Mouse (Mus musculus): ENCODE data around the gene Krtap19-4. TPM values are rescaled to one million over a fixed set of nuclear protein-coding genes. Genes with fewer than 3 reads are reported as not detected.

Krtap19-4 gene
- not detected for polyA plus RNA-seq (2017; shearing (Covaris generic))

DNA sequence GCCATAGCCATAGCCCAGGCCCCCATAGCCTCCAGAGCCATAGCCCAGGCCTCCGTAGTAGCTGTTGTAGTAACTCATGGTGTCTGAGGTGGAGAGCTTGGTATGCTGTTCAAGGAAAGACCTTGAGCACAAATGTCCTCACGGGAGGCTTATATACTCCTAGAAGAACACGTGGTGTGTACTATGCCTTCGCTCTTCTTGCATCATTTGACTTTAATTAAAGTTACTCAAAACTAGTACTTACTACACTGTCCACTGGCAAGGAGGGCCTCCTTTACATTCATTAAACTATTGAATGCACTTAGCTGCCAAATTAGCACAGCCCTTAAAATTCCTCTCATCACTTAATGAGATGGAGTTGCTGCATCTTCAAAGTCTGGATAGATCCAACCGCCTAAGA, at the start of gene Krtap19-4:
Krtap19-4 (minus strand) TSS at position 101 of the 400 bp plus-strand sequence.

DNA sequence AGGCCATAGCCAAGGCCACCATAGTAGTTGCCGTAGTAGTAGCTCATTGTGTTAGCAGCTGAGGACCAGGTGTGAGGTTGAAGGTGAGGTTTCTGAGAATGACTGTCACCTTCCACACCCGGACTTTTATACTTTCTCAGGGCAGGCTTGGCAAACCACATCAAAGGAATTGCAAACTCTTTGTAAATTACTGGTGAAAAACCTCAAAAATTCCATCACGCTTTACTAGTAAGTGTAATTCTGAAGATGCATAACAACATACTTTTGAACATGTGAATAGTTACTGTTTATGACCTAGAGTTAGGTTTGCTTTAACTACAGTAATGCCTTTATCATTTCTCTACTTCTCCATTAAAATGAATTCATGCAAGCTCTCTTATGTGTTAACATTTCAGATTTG, 47.3 kb upstream of the Krtap19-4 start, which contains the start of gene Krtap19-9b:
Krtap19-9b (minus strand) TSS at position 101 of the 400 bp plus-strand sequence.

DNA sequence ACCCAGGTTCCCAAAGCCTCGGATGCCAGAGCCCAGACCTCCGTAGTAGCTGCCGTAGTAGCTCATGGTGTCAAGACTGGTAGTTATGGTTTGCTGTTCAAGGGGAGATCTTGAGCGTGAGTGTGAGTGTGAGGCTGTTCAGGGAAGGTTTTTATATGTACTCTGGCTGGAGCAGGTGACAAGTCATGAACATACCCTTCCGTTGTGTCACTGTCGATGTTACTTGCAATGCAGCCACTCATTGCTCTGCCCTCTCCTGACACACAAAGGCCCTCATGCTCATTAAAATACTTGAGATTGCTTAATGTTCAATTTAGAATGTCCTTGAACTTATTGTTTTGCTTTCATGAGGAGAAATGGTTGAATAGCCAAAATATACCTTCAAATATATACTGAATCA, 11.5 kb upstream of the Krtap19-4 start, which contains the start of gene Krtap19-5:
Krtap19-5 (minus strand) TSS at position 101 of the 400 bp plus-strand sequence.

GRCm38 (mm10) chr16:88877938-88878337, 7.0 kb downstream of the Krtap19-4 start, which contains the start of gene Krtap19-3:
Gene Krtap19-3, minus strand, starts transcription at chr16:88878038.

GRCm38 (mm10) chr16:88874169-88874568, 10.7 kb downstream of the Krtap19-4 start, which contains the start of gene Krtap19-2:
Gene Krtap19-2, minus strand, starts transcription at chr16:88874269.

DNA sequence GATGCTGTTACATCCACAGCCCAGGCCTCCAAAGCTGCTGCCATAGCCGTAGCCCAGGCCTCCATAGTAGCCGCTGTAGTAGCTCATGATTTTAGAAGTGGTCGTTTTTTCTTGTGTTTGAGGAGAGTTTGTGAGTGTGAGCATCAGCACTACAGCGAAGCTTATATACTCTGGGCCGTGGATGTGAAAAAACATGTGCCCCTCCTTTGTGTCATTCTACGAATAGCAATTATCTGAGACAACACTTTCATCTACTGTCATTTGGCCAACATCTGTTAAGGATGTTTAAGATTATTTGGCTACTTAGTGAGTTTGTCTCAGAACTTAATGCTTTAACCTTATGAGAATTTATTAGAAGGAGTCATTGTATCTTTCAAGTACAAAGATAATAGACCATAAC, 15.6 kb downstream of the Krtap19-4 start, which contains the start of gene Krtap19-1:
Krtap19-1 (minus strand) TSS at position 101 of the 400 bp plus-strand sequence.

Other genes starting within 250 kb of the Krtap19-4 start
- not detected for gene Krtap26-1, start 237.3 kb downstream of the Krtap19-4 start, polyA plus RNA-seq (2017; shearing (Covaris generic))
- not detected for gene Krtap27-1, start 213.4 kb downstream of the Krtap19-4 start, polyA plus RNA-seq (2017; shearing (Covaris generic))
- not detected for gene 2310061N02Rik, start 177.1 kb downstream of the Krtap19-4 start, polyA plus RNA-seq (2017; shearing (Covaris generic))
- gene Krtap13-1, start 156.2 kb downstream of the Krtap19-4 start, polyA plus RNA-seq (2017; shearing (Covaris generic)) = not detected
- not detected for gene Krtap13, start 133.5 kb downstream of the Krtap19-4 start, polyA plus RNA-seq (2017; shearing (Covaris generic))
- gene 2310034C09Rik, start 126.2 kb downstream of the Krtap19-4 start, polyA plus RNA-seq (2017; shearing (Covaris generic)) = not detected
- gene 2310057N15Rik, start 110.9 kb downstream of the Krtap19-4 start, polyA plus RNA-seq (2017; shearing (Covaris generic)) = not detected
- not detected for gene Gm5965, start 107.2 kb downstream of the Krtap19-4 start, polyA plus RNA-seq (2017; shearing (Covaris generic))
- not detected for gene Gm20741, start 72.9 kb downstream of the Krtap19-4 start, polyA plus RNA-seq (2017; shearing (Covaris generic))
- not detected for gene Krtap15, start 64.9 kb downstream of the Krtap19-4 start, polyA plus RNA-seq (2017; shearing (Covaris generic))
- not detected for gene Krtap14, start 58.9 kb downstream of the Krtap19-4 start, polyA plus RNA-seq (2017; shearing (Covaris generic))
- gene Krtap19-1, start 15.7 kb downstream of the Krtap19-4 start, polyA plus RNA-seq (2017; shearing (Covaris generic)) = not detected
- not detected for gene Krtap19-2, start 10.8 kb downstream of the Krtap19-4 start, polyA plus RNA-seq (2017; shearing (Covaris generic))
- not detected for gene Krtap19-3, start 7.1 kb downstream of the Krtap19-4 start, polyA plus RNA-seq (2017; shearing (Covaris generic))
- not detected for gene Krtap19-5, start 11.4 kb upstream of the Krtap19-4 start, polyA plus RNA-seq (2017; shearing (Covaris generic))
- not detected for gene Krtap19-9b, start 47.2 kb upstream of the Krtap19-4 start, polyA plus RNA-seq (2017; shearing (Covaris generic))
- not detected for gene Krtap16-3, start 77.8 kb upstream of the Krtap19-4 start, polyA plus RNA-seq (2017; shearing (Covaris generic))
- not detected for gene Krtap22-2, start 125.7 kb upstream of the Krtap19-4 start, polyA plus RNA-seq (2017; shearing (Covaris generic))
- not detected for gene Gm10229, start 130.2 kb upstream of the Krtap19-4 start, polyA plus RNA-seq (2017; shearing (Covaris generic))
- not detected for gene Krtap6-1, start 146.6 kb upstream of the Krtap19-4 start, polyA plus RNA-seq (2017; shearing (Covaris generic))
- gene Gm10228, start 156.4 kb upstream of the Krtap19-4 start, polyA plus RNA-seq (2017; shearing (Covaris generic)) = not detected
- not detected for gene Krtap6-5, start 162.8 kb upstream of the Krtap19-4 start, polyA plus RNA-seq (2017; shearing (Covaris generic))
- not detected for gene 1110025L11Rik, start 178.9 kb upstream of the Krtap19-4 start, polyA plus RNA-seq (2017; shearing (Covaris generic))
- not detected for gene Krtap6-3, start 198.9 kb upstream of the Krtap19-4 start, polyA plus RNA-seq (2017; shearing (Covaris generic))